Mouse (Mus musculus) erythroblast, embryonic 14.5 days (primary cell): ENCODE results near the gene Ppp1r12c.

ENCODE experiments used
- GATA1 ChIP-seq: IDR thresholded peaks from 2 replicates; pipeline ENCODE4 v1.6.1; 2012; ENCODE audit warnings: low read length, inconsistent platforms, mixed read lengths
- TAL1 ChIP-seq: IDR thresholded peaks from 3 replicates; pipeline ENCODE4 v1.6.1; 2012; ENCODE audit warnings: low read length, inconsistent platforms, mixed read lengths

DNA sequence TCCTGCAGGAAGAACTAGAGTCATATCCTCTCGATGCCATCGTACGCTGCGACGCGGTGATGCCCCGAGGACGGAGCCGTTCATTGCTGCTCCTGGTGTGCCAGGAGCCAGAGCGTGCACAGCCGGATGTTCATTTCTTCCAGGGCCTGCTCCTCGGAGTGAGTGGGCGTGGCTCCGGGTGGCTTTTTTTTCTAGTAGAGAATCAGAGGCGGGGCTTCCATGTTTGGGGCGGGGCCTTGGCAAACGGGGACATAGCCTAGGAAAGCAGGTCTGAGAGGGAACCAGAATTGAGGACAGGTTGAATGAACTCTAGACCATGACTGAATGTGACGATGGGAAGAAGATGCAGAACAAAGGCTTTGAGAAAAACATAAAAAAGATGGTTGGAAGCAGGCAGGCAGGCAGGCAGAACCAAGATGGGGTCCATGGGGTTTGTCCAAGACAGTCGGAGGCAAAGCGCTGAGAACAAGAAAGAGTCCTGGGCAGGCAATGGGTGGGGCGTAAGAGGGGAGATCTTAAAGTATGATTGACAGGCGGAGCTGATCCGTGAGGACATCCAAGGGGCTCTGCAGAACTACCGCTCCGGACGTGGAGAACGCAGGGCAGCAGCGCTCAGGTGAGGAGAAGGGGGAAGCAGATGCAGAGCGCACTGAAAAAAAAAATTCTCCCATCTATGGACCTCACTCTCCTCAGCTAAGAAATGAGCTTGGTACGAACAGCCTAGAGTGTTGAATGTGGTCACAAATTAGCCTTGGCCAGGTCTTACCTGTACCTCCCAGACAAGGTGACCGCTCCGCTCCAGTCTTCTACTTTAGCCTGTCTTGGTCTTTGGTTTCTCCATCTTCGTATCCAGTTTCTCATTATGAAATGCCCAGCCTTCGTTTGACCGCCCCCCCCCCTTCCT lies 31.0 kb downstream of the Ppp1r12c start:
- TF ChIP-seq GATA1 (no peak), TAL1 (no peak)
